Mouse (Mus musculus): ENCODE data around the gene Adcy1. TPM values are rescaled to one million over a fixed set of nuclear protein-coding genes. Genes with fewer than 3 reads are reported as not detected.

Gene Adcy1
- total and polyA plus RNA-seq, 3 experiments: 0.03 to 0.38 TPM; not detected in 1

DNA sequence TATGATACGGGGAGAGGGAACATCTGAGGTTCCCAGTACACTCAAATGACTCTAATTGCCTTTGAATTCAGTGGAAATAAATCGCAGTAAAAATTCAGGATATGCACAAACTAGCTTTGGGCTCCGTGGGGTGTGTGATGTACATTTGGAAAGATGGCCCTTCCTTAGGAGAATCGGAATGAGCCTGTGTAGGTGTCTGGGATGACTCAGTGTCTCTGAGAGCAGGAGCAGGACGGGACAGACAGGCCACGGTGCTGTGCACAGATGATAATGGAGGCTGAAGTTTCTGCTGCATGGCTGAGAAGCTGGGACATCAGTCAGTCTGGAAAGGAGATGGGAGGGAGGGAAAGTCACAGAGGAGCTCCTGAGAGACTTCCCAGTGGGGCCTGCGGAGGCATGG lies 5.5 kb upstream of the Adcy1 start:
- H3K4me2 ChIP-seq (ENCODE audit: insufficient read depth, low read depth, poor library complexity, severe bottlenecking): no peak overlapping the region
- in situ Hi-C loops (cut with MboI; ENCODE audit: low pct_ligation_motif_present, low pct_unique_long_range_greater_than_20kb, low sequenced_read_pairs) (no loop called here), dilution Hi-C loops (cut with MboI; ENCODE audit: extremely low pct_ligation_motif_present, extremely low pct_unique_long_range_greater_than_20kb, low sequenced_read_pairs) (no loop called here)
- TF ChIP-seq ETS1 (conservative IDR thresholded peaks at IDR 0.05; ENCODE audit: low read depth, low read length) (no peak), ZMIZ1 (IDR thresholded peaks at IDR 0.05; ENCODE audit: low read depth, low read length) (no peak), CHD2 (IDR thresholded peaks at IDR 0.05; ENCODE audit: low read length) (no peak), NRF1 (IDR thresholded peaks at IDR 0.05; ENCODE audit: low read depth, low read length) (no peak), MEF2A (IDR thresholded peaks at IDR 0.05; ENCODE audit: borderline replicate concordance, low read depth, low read length) (no peak), ELF1 (IDR thresholded peaks at IDR 0.05; ENCODE audit: low read depth, low read length) (no peak), MAZ (IDR thresholded peaks at IDR 0.05; ENCODE audit: low read depth, low read length) (no peak), USF1 (IDR thresholded peaks at IDR 0.05; ENCODE audit: low read depth, low read length) (no peak), CHD1 (IDR thresholded peaks at IDR 0.05; ENCODE audit: low read depth, low read length) (no peak), EP300 (IDR thresholded peaks at IDR 0.05; ENCODE audit: low read length) (no peak), GABPA (IDR thresholded peaks at IDR 0.05; ENCODE audit: insufficient replicate concordance, low read depth, low read length) (no peak), ZKSCAN1 (IDR thresholded peaks at IDR 0.05; ENCODE audit: borderline replicate concordance, low read depth, low read length) (no peak), CTCF (conservative IDR thresholded peaks at IDR 0.05 in 1 of 2, IDR thresholded peaks at IDR 0.05 in 1 of 2; ENCODE audit: low read depth in 2 of 2, low read length in 2 of 2) (no peak), MXI1 (IDR thresholded peaks at IDR 0.05; ENCODE audit: low read depth, low read length) (no peak), RCOR1 (conservative IDR thresholded peaks at IDR 0.05; ENCODE audit: low read depth, low read length) (no peak), JUN (IDR thresholded peaks at IDR 0.05; ENCODE audit: insufficient read depth, low read depth, low read length) (no peak), ZC3H11A (IDR thresholded peaks at IDR 0.05; ENCODE audit: low read depth, low read length) (no peak)
- H3K4me1 ChIP-seq (ENCODE audit: control insufficient read depth in 1 of 2, insufficient read depth in 2 of 2): no peaks in the 10 kb centered on the region
- peaks cover 4% of the 10 kb centered on the region for H3K9me3 ChIP-seq (replicated peaks; ENCODE audit: low read length)
- no peak overlapping the region for H3K27ac ChIP-seq (ENCODE audit: insufficient read depth, low read depth)
- no peaks in the 10 kb centered on the region for H3K79me2 ChIP-seq (replicated peaks; ENCODE audit: control insufficient read depth, extremely low read depth, insufficient read depth, poor library complexity, severe bottlenecking)
- no peaks in the 10 kb centered on the region for H3K36me3 ChIP-seq (replicated peaks in 1 of 2; ENCODE audit: control insufficient read depth in 1 of 2, insufficient read depth in 1 of 2, low read length in 1 of 2)
- no peak for DNase-seq (ENCODE audit: extremely low read depth)
- peaks cover 77% of the 10 kb centered on the region for H3K27me3 ChIP-seq (replicated peaks)
- H3K4me3 ChIP-seq (replicated peaks in 1 of 3; ENCODE audit: low read depth in 2 of 3, low read length in 2 of 3, poor library complexity in 1 of 3): no peak overlapping the region
- no peak overlapping the region for H3K9ac ChIP-seq (ENCODE audit: insufficient read depth, low read depth)

DNA sequence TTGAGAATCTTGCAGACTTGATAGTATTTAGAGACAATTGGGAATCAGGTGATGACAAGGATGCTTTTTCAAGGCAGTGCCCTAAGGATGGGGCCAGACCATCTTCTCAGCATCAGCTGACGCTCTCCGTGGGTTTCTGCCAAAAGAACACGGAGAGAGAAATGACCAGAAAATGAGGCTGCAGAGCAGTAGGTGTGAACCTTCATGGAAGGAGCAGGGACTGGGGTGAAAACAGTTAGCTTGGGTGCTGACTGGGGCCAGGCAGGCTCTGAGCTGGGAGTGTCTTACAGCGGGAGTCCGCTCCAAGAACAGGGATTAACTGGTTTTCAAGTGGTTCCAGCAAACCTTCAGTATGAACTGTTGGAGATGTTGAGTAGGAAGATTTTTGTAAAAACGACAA lies 1.3 kb upstream of the Adcy1 start:
- H3K27me3 ChIP-seq (replicated peaks): peaks cover 49% of the 10 kb centered on the region
- no peak for DNase-seq (ENCODE audit: extremely low read depth)
- in situ Hi-C loops (cut with MboI; ENCODE audit: low pct_ligation_motif_present, low pct_unique_long_range_greater_than_20kb, low sequenced_read_pairs): no loop called here
- H3K4me2 ChIP-seq (ENCODE audit: insufficient read depth, low read depth, poor library complexity, severe bottlenecking): no peak overlapping the region
- dilution Hi-C loops (cut with MboI; ENCODE audit: extremely low pct_ligation_motif_present, extremely low pct_unique_long_range_greater_than_20kb, low sequenced_read_pairs): no loop called here
- H3K27ac ChIP-seq (ENCODE audit: insufficient read depth, low read depth): no peak overlapping the region
- TF ChIP-seq ZC3H11A (IDR thresholded peaks at IDR 0.05; ENCODE audit: low read depth, low read length) (no peak), BHLHE40 (IDR thresholded peaks at IDR 0.05; ENCODE audit: low read depth, low read length) (no peak), ZKSCAN1 (IDR thresholded peaks at IDR 0.05; ENCODE audit: borderline replicate concordance, low read depth, low read length) (no peak), MAFK (IDR thresholded peaks at IDR 0.05; ENCODE audit: insufficient replicate concordance, low read length) (no peak), CTCF (conservative IDR thresholded peaks at IDR 0.05 in 1 of 2, IDR thresholded peaks at IDR 0.05 in 1 of 2; ENCODE audit: low read depth in 2 of 2, low read length in 2 of 2) (no peak), JUN (IDR thresholded peaks at IDR 0.05; ENCODE audit: insufficient read depth, low read depth, low read length) (no peak), KAT2A (IDR thresholded peaks at IDR 0.05; ENCODE audit: insufficient replicate concordance, low read length) (no peak), ETS1 (conservative IDR thresholded peaks at IDR 0.05; ENCODE audit: low read depth, low read length) (no peak), JUND (conservative IDR thresholded peaks at IDR 0.05; ENCODE audit: low read depth, low read length) (no peak), MEF2A (IDR thresholded peaks at IDR 0.05; ENCODE audit: borderline replicate concordance, low read depth, low read length) (no peak)
- no peak overlapping the region for H3K9ac ChIP-seq (ENCODE audit: insufficient read depth, low read depth)
- no peaks in the 10 kb centered on the region for H3K4me1 ChIP-seq (ENCODE audit: control insufficient read depth in 1 of 2, insufficient read depth in 2 of 2)
- H3K36me3 ChIP-seq (replicated peaks in 1 of 2; ENCODE audit: control insufficient read depth in 1 of 2, insufficient read depth in 1 of 2, low read length in 1 of 2): no peaks in the 10 kb centered on the region
- no peak overlapping the region for H3K4me3 ChIP-seq (replicated peaks in 1 of 3; ENCODE audit: low read depth in 2 of 3, low read length in 2 of 3, poor library complexity in 1 of 3)
- peaks cover 22% of the 10 kb centered on the region for H3K9me3 ChIP-seq (replicated peaks; ENCODE audit: low read length)
- no peaks in the 10 kb centered on the region for H3K79me2 ChIP-seq (replicated peaks; ENCODE audit: control insufficient read depth, extremely low read depth, insufficient read depth, poor library complexity, severe bottlenecking)
